Mouse (Mus musculus): ENCODE measurements around the gene Ints7.

DNA sequence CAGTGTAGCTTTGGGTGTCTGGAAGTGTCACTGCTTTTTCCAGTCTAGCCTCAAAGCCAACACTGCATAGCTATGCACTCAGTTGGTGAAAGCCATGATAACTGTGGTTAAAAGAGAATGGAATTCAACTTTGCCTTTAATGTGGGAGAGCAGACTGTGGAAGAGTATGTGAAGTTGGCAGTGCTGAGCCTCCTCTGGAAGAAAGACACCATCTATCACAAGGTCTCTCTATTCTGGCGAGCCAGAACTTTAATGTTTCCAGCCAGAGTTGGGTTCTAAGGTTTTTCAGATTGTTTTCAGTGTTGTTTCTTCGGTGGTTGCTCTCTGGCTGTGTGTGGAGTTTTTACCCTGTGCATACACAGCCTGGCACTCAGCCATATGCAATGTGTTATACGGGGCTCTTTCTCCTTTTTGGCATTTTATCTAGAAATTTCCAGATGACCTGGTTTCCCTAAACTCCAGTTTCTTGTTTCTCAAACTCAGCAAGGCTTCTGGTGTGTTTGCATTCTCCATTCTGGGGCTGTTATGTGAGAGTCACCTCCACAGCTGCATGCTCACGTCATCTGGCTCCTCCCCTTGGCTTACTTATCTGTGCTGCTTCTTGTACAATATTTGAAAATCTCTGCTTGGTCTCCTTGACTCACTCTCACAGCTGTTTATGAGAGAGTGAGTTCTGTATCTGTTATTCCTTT is 47.4 kb upstream of the Ints7 start:
- TF ChIP-seq POLR2A (IDR thresholded peaks at IDR 0.05; ENCODE audit: extremely low read depth, insufficient read depth, low read length) (no peak), CTCF (IDR thresholded peaks at IDR 0.05; ENCODE audit: low read depth, low read length) (no peak)

Measured in liver, adult 2 months (tissue).